Mouse (Mus musculus) neural tube, embryonic 11.5 days (tissue): Measurements from ENCODE around the gene Gckr. TPM values are rescaled to one million over a fixed set of nuclear protein-coding genes. Genes with fewer than 3 reads are reported as not detected.

Source experiments
- ATAC-seq: fragments of 200-750 bp; cut with Nextera tagmentation; 2 replicates; pipeline ENCODE4 v1.8.0; 2017; ENCODE audit warnings: moderate number of reproducible peaks, mild to moderate bottlenecking, moderate TSS enrichment, moderate library complexity; ENCODE audit not compliant: insufficient read depth, low FRiP score, low TSS enrichment
- DNase-seq: peaks from one replicate; pipeline ENCODE4 v3.0.0-alpha.2; 2015; ENCODE audit warnings: low spot score
- H3K27ac ChIP-seq: fragments of 300-500 bp; sonication (generic); 2 replicates; pipeline ENCODE4 v1.5.1; 2014; ENCODE audit warnings: low read depth, mild to moderate bottlenecking, low read length
- H3K27me3 ChIP-seq: fragments of 300-500 bp; sonication (generic); 2 replicates; pipeline ENCODE4 v1.6.1; 2014; ENCODE audit warnings: mild to moderate bottlenecking, low read length, mixed read lengths; ENCODE audit not compliant: control insufficient read depth, insufficient read depth
- H3K36me3 ChIP-seq: fragments of 300-500 bp; sonication (generic); 2 replicates; pipeline ENCODE4 v1.6.1; 2014; ENCODE audit warnings: mild to moderate bottlenecking, low read length, moderate library complexity, mixed read lengths; ENCODE audit not compliant: control insufficient read depth, insufficient read depth
- H3K4me1 ChIP-seq: fragments of 300-500 bp; sonication (generic); 2 replicates; pipeline ENCODE4 v1.6.1; 2014; ENCODE audit warnings: low read length, mixed read lengths; ENCODE audit not compliant: control insufficient read depth, insufficient read depth
- H3K4me2 ChIP-seq: fragments of 300-500 bp; sonication (generic); 2 replicates; pipeline ENCODE4 v1.6.1; 2014; ENCODE audit warnings: low read depth, mild to moderate bottlenecking, moderate library complexity
- H3K4me3 ChIP-seq: fragments of 300-500 bp; sonication (generic); 2 replicates; pipeline ENCODE4 v1.5.1; 2014; ENCODE audit warnings: low read depth, low read length
- H3K9ac ChIP-seq: fragments of 300-500 bp; sonication (generic); 2 replicates; pipeline ENCODE4 v1.6.1; 2014; ENCODE audit warnings: mild to moderate bottlenecking, low read length
- H3K9me3 ChIP-seq: fragments of 300-500 bp; sonication (generic); 2 replicates; pipeline ENCODE4 v1.6.1; 2016; ENCODE audit warnings: low read length; ENCODE audit not compliant: control insufficient read depth
- WGBS: fragments of 180-500 bp; shearing (Covaris S2); extraction: QIAGEN DNeasy Blood & Tissue Kit; methylation state at CpG from one replicate; pipeline ENCODE4 v1.1.7; 2014; 5-methylcytosine and 5-hydroxymethylcytosine counted together
- polyA plus RNA-seq: library from polyadenylated mRNA; unstranded; fragments of >200 nt; fragmentation: Nextera tagmentation; extraction: Ambion mirVana; gene quantifications from 2 replicates; pipeline ENCODE4 v1.2.1, GENCODE M21; 2014

Gene Gckr
- polyA plus RNA-seq, 1 experiment from 2014 or later: not detected

DNA sequence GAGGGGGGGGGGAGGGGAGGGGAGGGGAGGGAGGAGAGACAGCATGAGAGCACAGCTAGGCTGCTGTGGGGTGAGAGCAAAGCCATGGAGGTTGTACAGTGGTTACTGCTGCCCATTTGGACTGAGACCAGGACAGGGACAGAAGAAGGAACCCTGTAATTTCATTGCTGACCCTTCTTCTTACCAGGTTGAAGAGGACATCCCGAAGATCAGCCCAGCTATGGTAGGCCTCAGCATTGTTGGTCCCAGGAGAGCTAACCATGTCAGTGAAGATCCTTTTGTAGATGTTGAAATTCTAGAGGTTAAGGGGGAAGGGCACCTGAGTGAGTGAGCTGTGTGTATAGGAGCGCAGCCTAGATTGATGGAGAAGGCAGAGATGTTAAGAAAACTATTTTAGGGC, 41.9 kb upstream of the Gckr start:
- Histone ChIP-seq H3K9ac (no peak overlapping the region), H3K27ac (no peak overlapping the region), H3K36me3 (peaks cover 21% of the 10 kb centered on the region), H3K4me2 (no peak overlapping the region), H3K4me1 (peaks cover 9% of the 10 kb centered on the region; the same call in 1 of the 2 replicates), H3K4me3 (no peak overlapping the region), H3K27me3 (no peaks in the 10 kb centered on the region), H3K9me3 (no peaks in the 10 kb centered on the region)
- no peak for ATAC-seq
- no peak for DNase-seq
- WGBS: 90% methylated on average over 2 of the region's 2 CpGs

DNA sequence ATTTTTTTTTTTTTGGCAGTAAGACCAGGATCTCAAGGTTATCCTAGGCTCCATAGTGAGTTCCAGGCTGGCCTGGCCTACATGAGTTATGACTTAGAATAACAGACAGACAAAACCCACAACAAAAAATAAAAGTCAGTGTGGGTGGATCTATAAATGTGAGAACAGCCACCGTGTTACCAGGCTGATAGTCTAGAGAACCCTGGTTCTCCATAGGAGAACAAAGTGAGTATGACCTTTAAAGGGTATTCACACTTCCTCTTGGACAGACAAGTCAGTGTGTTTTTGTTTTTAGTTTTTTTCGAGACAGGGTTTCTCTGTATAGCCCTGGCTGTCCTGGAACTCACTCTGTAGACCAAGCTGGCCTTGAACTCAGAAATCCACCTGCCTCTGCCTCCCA, 41.3 kb upstream of the Gckr start:
- H3K27me3 ChIP-seq: no peaks in the 10 kb centered on the region
- H3K4me2 ChIP-seq: no peak overlapping the region
- H3K9ac ChIP-seq: no peak overlapping the region
- no peaks in the 10 kb centered on the region for H3K9me3 ChIP-seq
- no peak overlapping the region for H3K4me3 ChIP-seq
- H3K4me1 ChIP-seq: peaks cover 9% of the 10 kb centered on the region; the same call in 1 of the 2 replicates
- WGBS: 84% methylated on average over 2 of the region's 2 CpGs
- no peak for ATAC-seq
- peaks cover 16% of the 10 kb centered on the region for H3K36me3 ChIP-seq
- H3K27ac ChIP-seq: no peak overlapping the region
- DNase-seq: no peak

- Histone ChIP-seq H3K9me3 (no peaks in the 10 kb centered on the region), H3K27ac (no peak overlapping the region), H3K27me3 (no peaks in the 10 kb centered on the region), H3K4me2 (no peak overlapping the region), H3K36me3 (peaks cover 11% of the 10 kb centered on the region), H3K9ac (no peak overlapping the region), H3K4me1 (no peaks in the 10 kb centered on the region), H3K4me3 (no peak overlapping the region)
- DNase-seq (no peak), ATAC-seq (no peak)
- 76% methylated on average over 11 of the region's 11 CpGs for WGBS
Observed at GRCm38 (mm10) chr5:31257616-31258015, 39.6 kb upstream of the Gckr start.

DNA sequence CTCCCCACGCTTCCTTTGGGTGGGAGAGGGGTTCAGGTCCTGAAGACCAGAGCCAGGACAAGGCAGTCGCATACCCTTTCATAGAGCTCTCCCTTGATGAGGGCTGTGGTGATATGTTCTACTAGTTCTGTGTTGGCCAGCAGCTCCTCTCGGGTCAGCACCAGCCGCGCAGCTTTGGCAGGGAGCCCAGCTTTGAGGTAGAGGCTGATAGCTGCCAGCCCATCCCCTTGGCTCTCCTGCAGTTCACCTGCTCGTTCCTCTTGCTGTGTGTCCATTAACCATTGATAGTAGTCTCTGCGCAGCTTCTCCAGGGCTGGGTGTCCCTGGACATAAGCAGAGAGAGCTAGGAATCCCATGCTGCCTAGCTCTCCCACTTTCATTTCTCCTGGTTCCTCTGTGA, 31.1 kb upstream of the Gckr start:
- peaks cover 14% of the 10 kb centered on the region for H3K36me3 ChIP-seq
- WGBS: 92% methylated on average over 7 of the region's 7 CpGs
- no peak overlapping the region for H3K4me3 ChIP-seq
- H3K9ac ChIP-seq: no peak overlapping the region
- no peaks in the 10 kb centered on the region for H3K9me3 ChIP-seq
- no peak overlapping the region for H3K4me2 ChIP-seq
- no peaks in the 10 kb centered on the region for H3K27me3 ChIP-seq
- no peak for DNase-seq
- no peak overlapping the region for H3K27ac ChIP-seq
- no peak for ATAC-seq
- no peaks in the 10 kb centered on the region for H3K4me1 ChIP-seq

DNA sequence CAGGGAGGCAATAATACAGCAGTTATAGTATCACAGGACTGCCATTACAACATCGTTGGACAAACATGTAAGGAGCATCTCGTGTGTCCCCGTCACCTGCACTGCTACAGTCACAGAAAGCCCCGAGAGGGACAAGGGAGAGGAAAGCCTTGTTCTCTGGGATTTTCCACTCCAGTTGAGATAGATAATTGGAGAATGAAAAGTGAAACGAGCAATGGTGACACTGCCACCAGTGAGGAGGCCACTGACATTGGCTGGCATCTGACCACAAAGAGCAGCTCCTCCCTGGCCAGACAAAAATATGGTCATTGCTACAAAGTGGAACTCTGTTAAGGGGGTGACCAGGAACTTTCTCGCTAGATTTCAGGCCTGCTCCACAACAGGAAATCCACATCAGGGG, 29.6 kb upstream of the Gckr start:
- 69% methylated on average over 6 of the region's 6 CpGs for WGBS
- Histone ChIP-seq H3K36me3 (peaks cover 14% of the 10 kb centered on the region), H3K9ac (no peak overlapping the region), H3K27ac (no peak overlapping the region), H3K27me3 (no peaks in the 10 kb centered on the region), H3K4me1 (no peaks in the 10 kb centered on the region), H3K4me3 (no peak overlapping the region), H3K9me3 (no peaks in the 10 kb centered on the region), H3K4me2 (no peak overlapping the region)
- ATAC-seq (no peak), DNase-seq (no peak)

- no peaks in the 10 kb centered on the region for H3K9me3 ChIP-seq
- DNase-seq (no peak), ATAC-seq (no peak)
- no peak overlapping the region for H3K27ac ChIP-seq
- H3K4me2 ChIP-seq: no peak overlapping the region
- H3K9ac ChIP-seq: no peak overlapping the region
- H3K36me3 ChIP-seq: peaks cover 5% of the 10 kb centered on the region
- H3K4me1 ChIP-seq: no peaks in the 10 kb centered on the region
- no peak overlapping the region for H3K4me3 ChIP-seq
- 91% methylated on average over 6 of the region's 6 CpGs for WGBS
- no peaks in the 10 kb centered on the region for H3K27me3 ChIP-seq
Observed at GRCm38 (mm10) chr5:31273018-31273417, 24.2 kb upstream of the Gckr start.

DNA sequence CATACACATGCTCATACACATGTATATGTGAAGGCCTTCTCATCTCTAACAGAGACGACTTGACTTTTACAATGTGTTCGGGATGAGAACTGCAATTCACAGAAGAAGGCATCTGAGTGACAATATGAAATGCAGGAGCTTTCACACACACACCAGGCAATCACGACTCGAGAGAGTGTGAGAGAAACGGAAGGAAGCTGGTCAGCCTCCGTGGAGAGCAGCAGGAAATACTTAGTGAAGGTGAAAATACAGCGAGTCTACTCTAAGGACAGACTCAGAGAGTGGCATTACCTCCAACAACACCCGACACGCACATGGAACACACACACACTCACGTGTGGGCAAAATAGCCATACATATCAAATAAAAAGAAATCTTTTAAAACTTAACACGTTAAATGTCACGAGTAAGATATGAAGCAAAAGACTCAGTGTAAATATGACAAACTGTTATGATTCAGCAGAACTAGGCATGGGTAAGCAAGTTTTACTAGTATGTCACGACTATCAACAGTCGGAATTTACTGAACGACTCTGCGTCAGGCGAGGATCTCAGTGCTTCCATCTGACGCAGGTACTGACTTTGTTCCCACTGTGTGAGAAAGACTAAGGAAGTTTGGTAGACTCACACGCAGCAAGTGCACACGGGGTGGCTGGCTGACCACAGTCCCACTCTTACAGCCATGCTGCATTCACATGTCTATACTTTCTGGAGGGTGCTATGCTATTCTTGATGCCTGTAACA, 17.8 kb upstream of the Gckr start:
- Histone ChIP-seq H3K4me1 (no peaks in the 10 kb centered on the region), H3K36me3 (peaks cover 10% of the 10 kb centered on the region), H3K4me3 (no peak overlapping the region), H3K9ac (no peak overlapping the region), H3K4me2 (no peak overlapping the region), H3K9me3 (no peaks in the 10 kb centered on the region), H3K27ac (no peak overlapping the region), H3K27me3 (no peaks in the 10 kb centered on the region)
- ATAC-seq (no peak), DNase-seq (no peak)
- WGBS: 88% methylated on average over 20 of the region's 20 CpGs

- DNase-seq: no peak
- H3K36me3 ChIP-seq: peaks cover 6% of the 10 kb centered on the region
- H3K9me3 ChIP-seq: no peaks in the 10 kb centered on the region
- H3K4me2 ChIP-seq: no peak overlapping the region
- H3K4me1 ChIP-seq: peaks cover 2% of the 10 kb centered on the region; the same call in 1 of the 2 replicates
- H3K27ac ChIP-seq: no peak overlapping the region
- WGBS: 79% methylated on average over 4 of the region's 4 CpGs
- no peaks in the 10 kb centered on the region for H3K27me3 ChIP-seq
- ATAC-seq: no peak
- H3K4me3 ChIP-seq: no peak overlapping the region
- H3K9ac ChIP-seq: no peak overlapping the region
Observed at GRCm38 (mm10) chr5:31288225-31288624, 9.0 kb upstream of the Gckr start.

GRCm38 (mm10) chr5:31288655-31289054, 8.6 kb upstream of the Gckr start:
- Histone ChIP-seq H3K4me3 (no peak overlapping the region), H3K4me1 (peaks cover 2% of the 10 kb centered on the region; the same call in 1 of the 2 replicates), H3K27ac (no peak overlapping the region), H3K27me3 (no peaks in the 10 kb centered on the region), H3K4me2 (no peak overlapping the region), H3K36me3 (peaks cover 9% of the 10 kb centered on the region), H3K9me3 (no peaks in the 10 kb centered on the region), H3K9ac (no peak overlapping the region)
- WGBS: 80% methylated on average over 3 of the region's 3 CpGs
- no peak for DNase-seq
- no peak for ATAC-seq
